Comparison of ENCODE assay signal across 14 mouse cellular contexts in the genomic region with DNA sequence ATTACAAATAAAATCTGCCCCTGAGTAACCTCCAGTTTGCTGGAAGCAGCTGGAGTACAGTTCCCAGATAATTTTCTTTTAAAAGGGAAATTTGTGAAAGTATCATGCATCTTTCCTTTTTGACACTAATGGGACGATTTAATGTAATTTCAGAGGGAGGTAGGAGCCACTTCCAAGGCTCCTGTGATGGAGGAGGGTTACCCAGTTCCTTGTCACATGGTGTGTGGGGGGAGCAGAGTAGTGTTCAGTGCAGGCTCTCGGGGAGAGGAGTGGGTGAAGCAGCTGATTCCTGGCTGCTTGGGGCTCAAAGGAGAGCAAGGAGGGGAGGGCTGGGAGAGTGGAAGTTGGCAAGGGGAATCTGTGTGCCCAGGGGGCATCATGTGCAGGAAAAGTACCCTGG.
"Had no signal": no experiment of that assay in that cellular context is flagged by ENCODE, and none has a peak within 500 bp of the region (broad histone marks: within the 10 kb centered on the region; RNA-seq: fewer than 3 reads in every experiment).

No protein-coding gene starts in this region.

- ATAC-seq: midbrain, embryonic 16.5 days had no signal

- H3K9me3 ChIP-seq: limb, embryonic 13.5 days; midbrain, embryonic 12.5 days; neural tube, embryonic 13.5 days had no signal

- DNase-seq: kidney, adult 9 months; kidney, postnatal 36 days; left cerebral cortex, postnatal 4 days; lung, adult 18-20 months; lung, postnatal 36 days; retina, postnatal 1 day; right cerebral cortex, postnatal 14 days had no signal

- H3K27me3 ChIP-seq: midbrain, embryonic 12.5 days; neural tube, embryonic 13.5 days had no signal

- H3K9ac ChIP-seq: limb, embryonic 13.5 days; liver, embryonic 14.5 days; midbrain, embryonic 12.5 days; neural tube, embryonic 13.5 days had no signal

- H3K27ac ChIP-seq: kidney, postnatal 0 days; limb, embryonic 13.5 days; liver, embryonic 14.5 days; midbrain, embryonic 12.5 days; neural tube, embryonic 13.5 days; stomach, postnatal 0 days had no signal

- H3K36me3 ChIP-seq: limb, embryonic 13.5 days; midbrain, embryonic 12.5 days; neural tube, embryonic 13.5 days had no signal

- H3K4me3 ChIP-seq: limb, embryonic 13.5 days; midbrain, embryonic 12.5 days; neural tube, embryonic 13.5 days had no signal

- H3K4me2 ChIP-seq: limb, embryonic 13.5 days; midbrain, embryonic 12.5 days; neural tube, embryonic 13.5 days had no signal
